Mouse (Mus musculus) embryonic fibroblast, embryonic 13.5 days (primary cell): ENCODE measurements around the gene Lcorl. TPM values are rescaled to one million over a fixed set of nuclear protein-coding genes. Genes with fewer than 3 reads are reported as not detected.

Experiments
- H3K27ac ChIP-seq: 2 replicates; pipeline ENCODE4 v1.5.1; 2012; ENCODE audit warnings: low read length, control low read depth, inconsistent platforms; ENCODE audit not compliant: insufficient read depth
- H3K4me1 ChIP-seq: 2 replicates; pipeline ENCODE4 v1.6.1; 2011; ENCODE audit warnings: low read length; ENCODE audit not compliant: control insufficient read depth, insufficient read depth
- H3K4me3 ChIP-seq: 2 replicates; pipeline ENCODE4 v1.5.1; 2011; ENCODE audit warnings: mild to moderate bottlenecking, control low read depth, low read length; ENCODE audit not compliant: insufficient read depth
- CTCF ChIP-seq: IDR thresholded peaks from 2 replicates; pipeline ENCODE4 v1.5.1; 2011; ENCODE audit warnings: mild to moderate bottlenecking, control low read depth, low read length, moderate library complexity, borderline replicate concordance; ENCODE audit not compliant: insufficient read depth
- POLR2A ChIP-seq: IDR thresholded peaks from 2 replicates; pipeline ENCODE4 v1.6.1; 2011; ENCODE audit warnings: low read depth, mild to moderate bottlenecking, control low read depth, low read length, moderate library complexity
- polyA plus RNA-seq: library from polyadenylated mRNA; stranded (reverse); fragments of >200 nt; gene quantifications from 2 replicates; pipeline ENCODE4 v1.2.4, GENCODE M21; 2011; ENCODE audit warnings: low read depth; ENCODE audit not compliant: missing spikeins, insufficient read length

The Lcorl gene
- polyA plus RNA-seq, 1 experiment, result 20.9 TPM

- Histone ChIP-seq H3K4me1 (no peaks in the 10 kb centered on the region; the same call in 1 of the 2 replicates), H3K27ac (peak overlapping the region; percentile 20; the same call in 1 of the 2 replicates), H3K4me3 (peak overlapping the region; percentile 92)
- no peak; the same call in 1 of the 2 replicates for TF ChIP-seq POLR2A
- TF ChIP-seq CTCF, result no peak
Measured at GRCm38 (mm10) chr5:45856303-45856821, 1.1 kb downstream of the Lcorl start.

- TF ChIP-seq POLR2A (no peak), CTCF (peak; percentile 64; the same call in 1 of the 2 replicates)
- H3K27ac ChIP-seq, result peak overlapping the region; percentile 20; the same call in 1 of the 2 replicates
- peak overlapping the region; percentile 92 for H3K4me3 ChIP-seq
- no peaks in the 10 kb centered on the region; the same call in 1 of the 2 replicates for H3K4me1 ChIP-seq
Measured at GRCm38 (mm10) chr5:45855526-45856302, 1.7 kb downstream of the Lcorl start.

GRCm38 (mm10) chr5:45844723-45845122 is 12.7 kb downstream of the Lcorl start:
- Histone ChIP-seq H3K27ac (no peak overlapping the region), H3K4me3 (no peak overlapping the region), H3K4me1 (no peaks in the 10 kb centered on the region)
- TF ChIP-seq POLR2A (no peak), CTCF (no peak)

- H3K4me3 ChIP-seq, result no peak overlapping the region
- TF ChIP-seq CTCF (no peak), POLR2A (no peak)
- no peak overlapping the region for H3K27ac ChIP-seq
Measured at GRCm38 (mm10) chr5:45835131-45835530, 22.3 kb downstream of the Lcorl start.

GRCm38 (mm10) chr5:45811527-45811926 is 45.9 kb downstream of the Lcorl start:
- Histone ChIP-seq H3K4me1 (no peaks in the 10 kb centered on the region), H3K27ac (no peak overlapping the region), H3K4me3 (no peak overlapping the region)
- TF ChIP-seq CTCF, result no peak
- no peak for TF ChIP-seq POLR2A

More at GRCm38 (mm10) chr5:45835131-45835530, 22.3 kb downstream of the Lcorl start:
- no peaks in the 10 kb centered on the region for H3K4me1 ChIP-seq

- Histone ChIP-seq H3K27ac (no peak overlapping the region), H3K4me3 (no peak overlapping the region), H3K4me1 (no peaks in the 10 kb centered on the region)
- no peak for TF ChIP-seq POLR2A
- no peak for TF ChIP-seq CTCF
Measured at GRCm38 (mm10) chr5:45791864-45792263, 65.6 kb downstream of the Lcorl start.

- Histone ChIP-seq H3K27ac (no peak overlapping the region), H3K4me1 (no peaks in the 10 kb centered on the region), H3K4me3 (no peak overlapping the region)
- TF ChIP-seq CTCF (no peak), POLR2A (no peak)
Measured at GRCm38 (mm10) chr5:45790221-45790620, 67.2 kb downstream of the Lcorl start.

- H3K27ac ChIP-seq, result no peak overlapping the region
Measured at GRCm38 (mm10) chr5:45757502-45758121, 99.8 kb downstream of the Lcorl start.

GRCm38 (mm10) chr5:45737911-45738310 is 119.5 kb downstream of the Lcorl start:
- Histone ChIP-seq H3K4me3 (no peak overlapping the region), H3K4me1 (no peaks in the 10 kb centered on the region)
- no peak for TF ChIP-seq POLR2A
- TF ChIP-seq CTCF, result no peak

More at GRCm38 (mm10) chr5:45757502-45758121, 99.8 kb downstream of the Lcorl start:
- no peak overlapping the region for H3K4me3 ChIP-seq
- H3K4me1 ChIP-seq, result no peaks in the 10 kb centered on the region
- TF ChIP-seq CTCF, result no peak
- no peak for TF ChIP-seq POLR2A

GRCm38 (mm10) chr5:45733751-45734150 is 123.7 kb downstream of the Lcorl start:
- Histone ChIP-seq H3K4me3 (no peak overlapping the region), H3K4me1 (no peaks in the 10 kb centered on the region), H3K27ac (no peak overlapping the region)
- TF ChIP-seq POLR2A (no peak), CTCF (no peak)

More at GRCm38 (mm10) chr5:45737911-45738310, 119.5 kb downstream of the Lcorl start:
- no peak overlapping the region for H3K27ac ChIP-seq
